Mouse (Mus musculus) MEL (cell line): ENCODE results near the gene Ccna1.

Experiments used
- CTCF ChIP-seq, 3 experiments: IDR thresholded peaks in 2 of 3; conservative IDR thresholded peaks in 1 of 3; 2 replicates each; pipeline ENCODE4 v1.5.1; 2011 to 2012; ENCODE audit warnings: low read length in 3 of 3, low read depth in 2 of 3, mild to moderate bottlenecking in 2 of 3, improper control_type of control experiment in 1 of 3, inconsistent platforms in 1 of 3, mixed read lengths in 1 of 3, moderate library complexity in 1 of 3; ENCODE audit not compliant: control insufficient read depth in 1 of 3, insufficient read depth in 1 of 3, poor library complexity in 1 of 3, severe bottlenecking in 1 of 3
- MAX ChIP-seq: IDR thresholded peaks from 2 replicates; pipeline ENCODE4 v1.6.1; 2011; ENCODE audit warnings: low read length, improper control_type of control experiment
- POLR2A ChIP-seq, 2 experiments: IDR thresholded peaks; 2 replicates each; pipeline ENCODE4 v1.6.1; 2011 to 2012; ENCODE audit warnings: low read length in 2 of 2, mild to moderate bottlenecking in 2 of 2, control low read depth in 1 of 2, improper control_type of control experiment in 1 of 2, low read depth in 1 of 2, moderate library complexity in 1 of 2; ENCODE audit not compliant: control insufficient read depth in 1 of 2, insufficient read depth in 1 of 2, poor library complexity in 1 of 2
- POLR2AphosphoS5 ChIP-seq: IDR thresholded peaks from 2 replicates; pipeline ENCODE4 v1.6.1; 2012; ENCODE audit warnings: low read depth, borderline replicate concordance, mild to moderate bottlenecking, inconsistent platforms, low read length, moderate library complexity, mixed read lengths
- RCOR1 ChIP-seq: IDR thresholded peaks from 2 replicates; pipeline ENCODE4 v1.6.1; 2012; ENCODE audit warnings: low read depth, mild to moderate bottlenecking, inconsistent platforms, low read length, improper control_type of control experiment

DNA sequence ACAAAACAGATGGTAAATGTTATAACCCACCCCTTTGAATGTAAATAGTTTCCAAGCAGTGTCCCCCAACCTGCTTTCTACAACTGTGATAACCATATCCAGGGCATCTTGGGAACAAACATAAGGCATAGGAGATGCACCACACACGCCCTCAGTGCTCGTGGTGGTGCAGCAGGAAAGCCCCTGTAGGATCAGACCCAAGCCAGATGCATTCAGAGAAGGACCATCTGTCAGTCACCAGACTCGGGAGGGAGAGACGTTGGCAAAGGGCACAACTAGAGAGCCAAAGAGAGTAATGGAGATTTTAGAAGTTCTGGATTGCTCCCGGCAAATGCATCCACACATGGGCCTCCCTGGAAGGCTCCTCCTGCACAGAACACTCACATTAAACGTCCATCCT lies 29.5 kb upstream of the Ccna1 start:
- no peak for TF ChIP-seq POLR2AphosphoS5
- no peak for TF ChIP-seq POLR2A (IDR thresholded peaks at IDR 0.05; ENCODE audit: control insufficient read depth in 1 of 2, insufficient read depth in 1 of 2, low read depth in 1 of 2, low read length in 2 of 2, poor library complexity in 1 of 2)
- TF ChIP-seq CTCF (IDR thresholded peaks at IDR 0.05 in 2 of 3, conservative IDR thresholded peaks at IDR 0.05 in 1 of 3; ENCODE audit: control insufficient read depth in 1 of 3, insufficient read depth in 1 of 3, low read depth in 2 of 3, low read length in 3 of 3, poor library complexity in 1 of 3, severe bottlenecking in 1 of 3), result no peak
- TF ChIP-seq RCOR1, result no peak
- TF ChIP-seq MAX, result no peak
